Mouse (Mus musculus) thymus, postnatal 10 days (tissue): ENCODE data around the gene Nlrp1b.

Source experiments
- DNase-seq, 2 experiments: peaks; one replicate each; pipeline ENCODE4 v3.0.0; 2021; ENCODE audit warnings: low spot score in 2 of 2

Nlrp1b gene

GRCm38 (mm10) chr11:71230684-71231480, at the start of gene Nlrp1b:
Gene Nlrp1b, minus strand, starts transcription at chr11:71230733.
- DNase-seq, result no peak

- no peak for DNase-seq
Observed at GRCm38 (mm10) chr11:71261036-71261435, 30.5 kb upstream of the Nlrp1b start.

DNA sequence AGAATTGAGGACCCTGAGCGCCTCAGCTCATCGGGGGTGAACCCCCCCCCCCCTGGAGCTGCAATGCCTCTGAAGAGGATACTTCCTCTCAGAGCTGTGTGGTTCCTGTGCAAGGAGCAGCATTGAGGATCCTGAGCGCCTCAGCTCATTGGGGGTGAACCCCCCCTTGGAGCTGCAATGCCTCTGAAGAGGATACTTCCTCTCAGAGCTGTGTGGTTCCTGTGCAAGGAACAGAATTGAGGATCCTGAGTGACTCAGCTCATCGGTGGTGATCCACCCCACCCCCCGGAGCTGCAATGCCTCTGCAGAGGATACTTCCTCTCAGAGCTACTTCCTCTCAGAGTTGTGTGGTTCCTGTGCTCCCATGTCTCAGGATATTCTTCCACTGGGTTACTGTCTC, 20.8 kb upstream of the Nlrp1b start:
- DNase-seq, result no peak

GRCm38 (mm10) chr11:71224614-71225013, 5.9 kb downstream of the Nlrp1b start:
- DNase-seq, result no peak

DNA sequence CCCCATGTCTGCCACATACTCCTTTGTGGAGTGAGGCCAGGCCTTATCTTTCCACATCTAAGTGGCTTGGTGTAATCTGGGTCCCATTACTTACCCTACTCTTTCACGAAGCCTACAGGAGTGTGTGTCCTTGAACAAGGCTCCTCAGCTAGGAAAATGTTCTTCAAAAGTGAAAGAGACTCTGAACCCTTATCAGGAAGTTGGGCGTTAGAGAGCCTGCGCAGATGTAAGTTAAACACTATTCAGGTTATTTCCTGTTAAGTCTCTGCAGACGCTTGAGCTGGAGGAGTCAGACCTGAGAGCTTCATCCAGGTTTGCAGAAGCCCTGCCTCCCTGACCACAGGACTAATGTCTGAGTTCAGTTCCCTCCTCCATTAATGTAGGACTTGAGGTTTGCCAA, 27.8 kb downstream of the Nlrp1b start:
- no peak for DNase-seq

DNA sequence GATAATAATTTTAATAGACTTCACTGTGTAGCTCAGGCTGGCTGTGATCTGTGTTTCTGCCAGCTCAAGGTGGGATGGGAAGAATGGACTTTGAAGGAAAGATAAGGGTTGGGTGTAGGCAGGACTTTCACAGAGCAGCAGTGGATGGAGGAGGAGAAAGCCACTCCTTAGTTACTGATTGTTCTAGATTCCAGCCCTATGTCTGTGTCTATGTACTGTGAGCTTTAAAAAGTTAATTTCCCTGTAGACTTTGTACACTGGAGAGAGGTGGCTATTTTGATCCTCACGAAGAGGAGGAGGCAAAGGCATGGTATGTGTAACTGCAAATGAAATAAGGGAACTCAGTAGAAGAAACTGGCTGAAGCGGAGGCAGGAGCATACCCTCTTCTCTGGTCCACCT, 31.2 kb downstream of the Nlrp1b start:
- no peak for DNase-seq

DNA sequence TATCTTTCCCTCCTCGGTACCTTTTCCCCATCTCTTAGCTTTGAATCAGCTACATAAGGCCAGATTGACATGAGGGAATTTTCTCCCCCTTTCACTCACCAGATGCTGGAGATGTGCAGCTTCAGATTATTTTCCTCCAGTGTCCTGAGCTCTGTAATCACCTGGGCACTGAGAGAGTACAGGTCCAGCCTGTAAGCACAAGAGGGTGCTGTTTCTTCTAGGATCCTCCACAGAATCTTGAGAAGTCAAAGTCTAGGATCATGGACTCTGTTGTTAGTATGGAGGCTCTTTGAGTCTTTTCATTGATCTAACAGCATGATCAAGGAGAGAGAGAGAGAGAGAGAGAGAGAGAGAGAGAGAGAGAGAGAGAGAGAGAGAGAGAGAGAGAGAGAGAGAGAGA, 60.9 kb downstream of the Nlrp1b start:
- DNase-seq, result no peak

- DNase-seq, result no peak
Observed at GRCm38 (mm10) chr11:71164139-71164538, 66.4 kb downstream of the Nlrp1b start.

GRCm38 (mm10) chr11:71159439-71160136, 70.9 kb downstream of the Nlrp1b start:
- DNase-seq, result no peak

GRCm38 (mm10) chr11:71155272-71155671, 75.3 kb downstream of the Nlrp1b start:
- no peak for DNase-seq

DNA sequence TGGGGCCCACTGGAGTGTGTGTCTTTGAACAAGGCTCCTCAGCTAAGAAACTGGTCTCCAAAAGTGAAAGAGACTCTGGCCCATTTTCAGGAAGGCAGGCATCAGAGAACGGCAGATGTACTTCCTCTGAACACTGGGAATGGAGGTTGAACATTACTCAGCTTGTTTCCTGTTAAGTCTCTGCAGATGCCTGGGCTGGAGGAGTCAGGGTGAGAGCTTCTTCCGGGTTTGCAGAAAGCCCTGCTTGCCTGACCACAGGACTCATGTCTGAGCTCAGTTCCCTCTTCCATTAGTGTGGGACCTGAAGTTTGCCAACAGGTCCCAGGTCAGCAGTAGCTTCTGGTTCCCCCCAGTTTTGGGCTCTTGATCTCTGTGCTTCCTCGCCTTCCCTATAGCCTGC, 85.9 kb downstream of the Nlrp1b start, which contains the start of gene Nlrp1a:
Gene Nlrp1a (minus strand): TSS at position 44 of the 400 bp plus-strand sequence.
- DNase-seq, result peak; percentile 4 to 20

GRCm38 (mm10) chr11:71142031-71142430, 88.5 kb downstream of the Nlrp1b start:
- DNase-seq, result no peak

GRCm38 (mm10) chr11:71107128-71107527, 123.4 kb downstream of the Nlrp1b start:
- DNase-seq, result no peak

DNA sequence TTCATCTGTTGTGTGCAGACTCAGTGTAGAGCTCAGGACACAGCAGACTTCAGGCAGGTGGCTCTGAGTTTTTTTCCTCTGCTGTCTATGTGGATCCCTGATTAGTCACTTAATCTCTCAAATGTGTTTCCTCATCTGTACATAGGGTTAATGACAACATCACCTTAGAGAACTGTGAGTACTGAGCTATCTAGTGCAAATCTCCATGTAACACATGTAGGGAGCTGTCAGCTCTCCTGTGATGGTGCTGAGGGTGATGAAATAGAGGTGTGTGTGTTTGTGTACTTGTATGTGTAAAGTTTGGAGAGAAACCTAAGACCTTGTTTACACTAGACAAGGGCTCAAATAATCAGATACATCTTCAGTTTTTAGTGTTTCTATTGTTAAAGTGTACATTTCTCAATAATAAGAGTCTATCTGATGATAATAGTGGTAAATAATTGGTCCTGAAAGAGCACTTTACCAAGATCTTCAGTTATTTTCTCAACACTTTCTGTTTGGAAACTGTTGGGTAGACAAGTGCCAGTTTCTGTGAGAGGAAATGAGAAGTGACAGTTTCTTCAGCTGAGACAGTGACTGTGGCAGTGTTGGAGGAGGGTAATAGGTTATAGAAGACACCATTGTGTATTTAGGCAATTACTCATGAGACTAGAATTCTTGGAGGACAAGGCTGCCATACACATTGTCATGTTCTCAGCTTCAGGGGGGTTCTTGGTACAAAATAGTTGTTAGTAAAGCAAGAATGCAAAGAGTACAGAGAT, 124.1 kb downstream of the Nlrp1b start:
- no peak for DNase-seq

- no peak for DNase-seq
Observed at GRCm38 (mm10) chr11:71103931-71104330, 126.6 kb downstream of the Nlrp1b start.
